Mouse (Mus musculus) intestine, embryonic 14.5 days (tissue): ENCODE measurements around the gene E030030I06Rik. TPM values are rescaled to one million over a fixed set of nuclear protein-coding genes. Genes with fewer than 3 reads are reported as not detected.

Experiments
- polyA plus RNA-seq: library from polyadenylated mRNA; unstranded; fragments of >200 nt; fragmentation: Nextera tagmentation; extraction: Ambion mirVana; gene quantifications from 2 replicates; pipeline ENCODE4 v1.2.1, GENCODE M21; 2014

E030030I06Rik gene
- polyA plus RNA-seq, 1 experiment from 2014 or later = 32.8 TPM

Other genes with a start within 250 kb of the E030030I06Rik start
- gene 4930444G20Rik, start 81.2 kb downstream of the E030030I06Rik start, polyA plus RNA-seq = not detected in 2 replicates
- 4.7 and 6.6 TPM in 2 replicates for gene Raet1e, start 9.3 kb upstream of the E030030I06Rik start, polyA plus RNA-seq
- gene H60b, start 9.3 kb upstream of the E030030I06Rik start, polyA plus RNA-seq = 0.28 and 0.55 TPM in 2 replicates
- gene Raet1d, start 211.3 kb upstream of the E030030I06Rik start, polyA plus RNA-seq = 8.8 and 9.7 TPM in 2 replicates